Mouse (Mus musculus) myocyte (in vitro differentiated cells): ENCODE results near the gene Irx3. TPM values are rescaled to one million over a fixed set of nuclear protein-coding genes. Genes with fewer than 3 reads are reported as not detected.

Experiments used
- H3K27me3 ChIP-seq: one replicate; pipeline ENCODE4 v1.6.1; 2011; ENCODE audit not compliant: control insufficient read depth, insufficient read depth, insufficient read length
- H3K36me3 ChIP-seq: one replicate; pipeline ENCODE4 v1.6.1; 2011; ENCODE audit not compliant: control insufficient read depth, insufficient read depth
- H3K4me2 ChIP-seq: one replicate; pipeline ENCODE4 v1.6.1; 2011; ENCODE audit warnings: low read depth, control low read depth
- H3K4me3 ChIP-seq: one replicate; pipeline ENCODE4 v1.5.1; 2011; ENCODE audit warnings: mild to moderate bottlenecking, control low read depth, moderate library complexity
- H3K79me2 ChIP-seq: one replicate; pipeline ENCODE4 v1.6.1; 2011; ENCODE audit not compliant: control insufficient read depth, insufficient read depth
- H3ac ChIP-seq: one replicate; pipeline ENCODE4 v1.6.1; 2011; ENCODE audit not compliant: control insufficient read depth, insufficient read length
- CEBPB ChIP-seq: IDR thresholded peaks from 2 replicates; pipeline ENCODE4 v1.6.1; 2011; ENCODE audit warnings: mild to moderate bottlenecking, moderate library complexity; ENCODE audit not compliant: poor library complexity, insufficient read depth, severe bottlenecking
- E2F4 ChIP-seq: IDR thresholded peaks from one replicate; pipeline ENCODE4 v1.6.1; 2011; ENCODE audit warnings: mild to moderate bottlenecking, control low read depth, moderate library complexity; ENCODE audit not compliant: insufficient read depth
- MAX ChIP-seq: IDR thresholded peaks from one replicate; pipeline ENCODE4 v1.6.1; 2011; ENCODE audit warnings: low read depth, mild to moderate bottlenecking, control low read depth
- MYOD1 ChIP-seq, 3 experiments: IDR thresholded peaks; one replicate each; pipeline ENCODE4 v1.6.1; 2011; ENCODE audit warnings: control low read depth in 2 of 3, low read depth in 2 of 3, mild to moderate bottlenecking in 2 of 3, moderate library complexity in 1 of 3; ENCODE audit not compliant: insufficient read length in 2 of 3, control insufficient read depth in 1 of 3
- MYOG ChIP-seq, 3 experiments: IDR thresholded peaks; one replicate each; pipeline ENCODE4 v1.6.1; 2011; ENCODE audit warnings: control low read depth in 2 of 3, low read depth in 2 of 3, mild to moderate bottlenecking in 2 of 3; ENCODE audit not compliant: insufficient read length in 2 of 3, control insufficient read depth in 1 of 3, insufficient read depth in 1 of 3
- POLR2A ChIP-seq: IDR thresholded peaks from one replicate; pipeline ENCODE4 v1.6.1; 2011; ENCODE audit warnings: low read depth, mild to moderate bottlenecking, control low read depth, moderate library complexity; ENCODE audit not compliant: insufficient read length
- POLR2AphosphoS2 ChIP-seq: IDR thresholded peaks from one replicate; pipeline ENCODE4 v1.6.1; 2011; ENCODE audit warnings: low read depth, control low read depth; ENCODE audit not compliant: insufficient read length
- REST ChIP-seq: IDR thresholded peaks from one replicate; pipeline ENCODE4 v1.6.1; 2011; ENCODE audit warnings: mild to moderate bottlenecking, control low read depth, moderate library complexity; ENCODE audit not compliant: insufficient read depth, insufficient read length
- SRF ChIP-seq: IDR thresholded peaks from one replicate; pipeline ENCODE4 v1.6.1; 2011; ENCODE audit warnings: low read depth; ENCODE audit not compliant: control insufficient read depth, insufficient read length
- TCF12 ChIP-seq: IDR thresholded peaks from one replicate; pipeline ENCODE4 v1.6.1; 2011; ENCODE audit warnings: mild to moderate bottlenecking, control low read depth; ENCODE audit not compliant: poor library complexity, insufficient read depth, severe bottlenecking
- TCF3 ChIP-seq: IDR thresholded peaks from one replicate; pipeline ENCODE4 v1.6.1; 2011; ENCODE audit warnings: low read depth, control low read depth; ENCODE audit not compliant: insufficient read length
- USF1 ChIP-seq: IDR thresholded peaks from one replicate; pipeline ENCODE4 v1.6.1; 2011; ENCODE audit warnings: low read depth, mild to moderate bottlenecking, control low read depth, moderate library complexity
- polyA plus RNA-seq: library from polyadenylated mRNA; unstranded; fragments of >200 nt; fragmentation: generic; extraction: Trizol; gene quantifications from one replicate; pipeline ENCODE4 v1.2.1, GENCODE M21; 2012; ENCODE audit warnings: missing spikeins

Irx3 gene
- polyA plus RNA-seq, 1 experiment = 26.4 TPM

- H3K36me3 ChIP-seq = no peaks in the 10 kb centered on the region
- H3K79me2 ChIP-seq = no peaks in the 10 kb centered on the region
- peaks cover 26% of the 10 kb centered on the region for H3K27me3 ChIP-seq
- no peak for TF ChIP-seq E2F4
- no peak for TF ChIP-seq USF1
- TF ChIP-seq CEBPB = no peak
- no peak for TF ChIP-seq POLR2AphosphoS2
- TF ChIP-seq POLR2A = no peak
- no peak for TF ChIP-seq TCF12
- TF ChIP-seq SRF = no peak
- TF ChIP-seq REST = no peak
- no peak for TF ChIP-seq MAX
- no peak for TF ChIP-seq MYOD1 (IDR thresholded peaks at IDR 0.05; ENCODE audit: control insufficient read depth in 1 of 3, insufficient read length in 2 of 3, low read depth in 2 of 3)
- TF ChIP-seq TCF3 = no peak
- no peak for TF ChIP-seq MYOG (IDR thresholded peaks at IDR 0.05; ENCODE audit: control insufficient read depth in 1 of 3, insufficient read depth in 1 of 3, insufficient read length in 2 of 3, low read depth in 2 of 3)
- no peak overlapping the region for H3K4me2 ChIP-seq
- no peak overlapping the region for H3ac ChIP-seq
- no peak overlapping the region for H3K4me3 ChIP-seq
These were observed 35.3 kb upstream of the Irx3 start for GRCm38 (mm10) chr8:91837131-91837530.

- Histone ChIP-seq H3K4me3 (no peak overlapping the region), H3K27me3 (peaks cover 26% of the 10 kb centered on the region), H3K79me2 (no peaks in the 10 kb centered on the region), H3K36me3 (no peaks in the 10 kb centered on the region), H3K4me2 (no peak overlapping the region), H3ac (no peak overlapping the region)
- TF ChIP-seq SRF = no peak
- no peak for TF ChIP-seq MYOG (IDR thresholded peaks at IDR 0.05; ENCODE audit: control insufficient read depth in 1 of 3, insufficient read depth in 1 of 3, insufficient read length in 2 of 3, low read depth in 2 of 3)
These were observed 34.8 kb upstream of the Irx3 start for GRCm38 (mm10) chr8:91836685-91837084.

DNA sequence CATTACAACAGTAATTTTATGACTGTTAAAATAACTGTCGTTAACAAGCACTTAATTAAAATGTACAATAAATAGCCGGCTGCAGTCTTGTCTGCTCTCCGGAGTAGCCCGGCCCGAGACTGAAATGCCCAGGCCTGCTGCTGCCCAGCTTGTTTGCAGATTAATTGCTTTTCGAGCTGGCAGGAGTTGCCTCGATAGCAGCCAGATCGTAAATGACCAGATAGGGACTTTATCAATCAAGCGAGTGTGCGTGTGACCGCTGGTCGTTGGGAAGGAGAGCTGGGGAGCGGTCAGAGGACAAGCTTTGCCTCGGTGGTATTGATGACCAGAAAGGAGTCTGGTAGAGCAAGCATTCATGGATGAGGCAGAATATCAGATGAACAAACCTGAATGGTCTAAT, 25.8 kb upstream of the Irx3 start:
- Histone ChIP-seq H3K79me2 (no peaks in the 10 kb centered on the region), H3ac (no peak overlapping the region), H3K4me2 (no peak overlapping the region), H3K36me3 (no peaks in the 10 kb centered on the region), H3K27me3 (peaks cover 5% of the 10 kb centered on the region), H3K4me3 (no peak overlapping the region)
- TF ChIP-seq MYOD1 (IDR thresholded peaks at IDR 0.05; ENCODE audit: control insufficient read depth in 1 of 3, insufficient read length in 2 of 3, low read depth in 2 of 3) (no peak), TCF12 (no peak), REST (no peak), MYOG (IDR thresholded peaks at IDR 0.05; ENCODE audit: control insufficient read depth in 1 of 3, insufficient read depth in 1 of 3, insufficient read length in 2 of 3, low read depth in 2 of 3) (no peak), SRF (no peak), POLR2A (no peak), POLR2AphosphoS2 (no peak), TCF3 (no peak), E2F4 (no peak), USF1 (no peak), CEBPB (no peak), MAX (no peak)

DNA sequence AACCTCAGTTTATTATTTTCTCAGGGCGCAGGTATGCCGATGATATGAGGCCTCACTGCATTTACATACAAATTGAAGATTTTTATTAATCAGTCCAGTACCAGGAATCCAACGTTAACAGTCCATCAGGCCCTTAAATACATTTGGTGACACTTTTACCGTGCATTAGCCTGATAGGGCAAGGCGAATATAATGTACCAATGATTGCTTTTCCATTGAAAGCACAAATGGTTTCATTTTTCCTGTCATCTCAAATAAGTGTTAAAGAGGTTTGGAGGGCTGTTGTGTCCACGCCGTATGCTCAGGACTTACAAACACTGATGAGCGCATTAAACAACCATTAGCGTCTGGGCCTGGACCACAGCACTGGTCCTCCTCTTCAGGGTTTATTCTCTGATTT, 25.3 kb upstream of the Irx3 start:
- peaks cover 5% of the 10 kb centered on the region for H3K27me3 ChIP-seq
- no peak overlapping the region for H3ac ChIP-seq
- no peak overlapping the region for H3K4me3 ChIP-seq
- H3K4me2 ChIP-seq = no peak overlapping the region
- H3K36me3 ChIP-seq = no peaks in the 10 kb centered on the region
- TF ChIP-seq MYOG (IDR thresholded peaks at IDR 0.05; ENCODE audit: control insufficient read depth in 1 of 3, insufficient read depth in 1 of 3, insufficient read length in 2 of 3, low read depth in 2 of 3) = no peak
- H3K79me2 ChIP-seq = no peaks in the 10 kb centered on the region

GRCm38 (mm10) chr8:91823357-91823756, 21.5 kb upstream of the Irx3 start:
- TF ChIP-seq SRF = no peak
- TF ChIP-seq E2F4 = no peak
- no peak for TF ChIP-seq POLR2AphosphoS2
- TF ChIP-seq TCF3 = no peak
- no peak for TF ChIP-seq POLR2A
- no peak for TF ChIP-seq USF1
- no peak for TF ChIP-seq TCF12
- no peak for TF ChIP-seq CEBPB
- TF ChIP-seq MAX = no peak
- no peak for TF ChIP-seq MYOD1 (IDR thresholded peaks at IDR 0.05; ENCODE audit: control insufficient read depth in 1 of 3, insufficient read length in 2 of 3, low read depth in 2 of 3)
- TF ChIP-seq MYOG (IDR thresholded peaks at IDR 0.05; ENCODE audit: control insufficient read depth in 1 of 3, insufficient read depth in 1 of 3, insufficient read length in 2 of 3, low read depth in 2 of 3) = no peak
- no peak for TF ChIP-seq REST
- no peak overlapping the region for H3K4me2 ChIP-seq
- H3K4me3 ChIP-seq = no peak overlapping the region
- peaks cover 5% of the 10 kb centered on the region for H3K27me3 ChIP-seq
- H3K79me2 ChIP-seq = no peaks in the 10 kb centered on the region
- H3K36me3 ChIP-seq = no peaks in the 10 kb centered on the region
- no peak overlapping the region for H3ac ChIP-seq
